Mouse (Mus musculus) common myeloid progenitor, adult 5-6 weeks (primary cell): ENCODE data around the gene Bola1. TPM values are rescaled to one million over a fixed set of nuclear protein-coding genes. Genes with fewer than 3 reads are reported as not detected.
A peak's percentile ranks its signal among the peaks of the same experiment; 100 is the strongest.

Source experiments
- ATAC-seq: replicated peaks from 2 replicates; pipeline ENCODE4 v1.8.0; 2016; ENCODE audit warnings: low read depth, mild to moderate bottlenecking, moderate TSS enrichment, inconsistent platforms; ENCODE audit not compliant: poor library complexity, severe bottlenecking
- total RNA-seq: library from RNA; stranded (forward); fragments of 200-1000, 187-1606 nt; gene quantifications from 2 replicates; pipeline ENCODE4 v1.2.3, GENCODE M21; 2017

Bola1 gene
- 21.6 and 38.2 TPM in 2 replicates for total RNA-seq

GRCm38 (mm10) chr3:96219661-96220130 lies at the start of gene Bola1, which contains the start of gene Hist2h2ab:
Gene Bola1, minus strand, starts transcription at chr3:96219709.
Gene Hist2h2ab, plus strand, starts transcription at chr3:96219865.
- ATAC-seq = peak; percentile 53

GRCm38 (mm10) chr3:96268776-96269378 lies 49.4 kb upstream of the Bola1 start:
- peak; percentile 10; the same call in 1 of the 2 replicates for ATAC-seq

- ATAC-seq = peak; percentile 31
Observed at GRCm38 (mm10) chr3:96268051-96268775, 48.7 kb upstream of the Bola1 start, which contains the start of gene Hist2h3b. Gene Hist2h3b, plus strand, starts transcription at chr3:96268654.

- ATAC-seq = no peak
Observed at GRCm38 (mm10) chr3:96267541-96267940, 48.0 kb upstream of the Bola1 start.

GRCm38 (mm10) chr3:96266132-96266710 lies 46.7 kb upstream of the Bola1 start:
- ATAC-seq = no peak

GRCm38 (mm10) chr3:96264404-96264949 lies 45.0 kb upstream of the Bola1 start:
- ATAC-seq = no peak

GRCm38 (mm10) chr3:96263558-96264403 lies 44.3 kb upstream of the Bola1 start:
- ATAC-seq = peak; percentile 35

- peak; percentile 86 for ATAC-seq
Observed at GRCm38 (mm10) chr3:96262979-96263550, 43.6 kb upstream of the Bola1 start, which contains the start of gene Hist2h4. Gene Hist2h4, minus strand, starts transcription at chr3:96263311.

GRCm38 (mm10) chr3:96262216-96262875 lies 42.8 kb upstream of the Bola1 start:
- peak; percentile 66 for ATAC-seq

GRCm38 (mm10) chr3:96261623-96262022 lies 42.1 kb upstream of the Bola1 start:
- no peak for ATAC-seq

GRCm38 (mm10) chr3:96260220-96260619 lies 40.7 kb upstream of the Bola1 start:
- no peak for ATAC-seq

- no peak for ATAC-seq
Observed at GRCm38 (mm10) chr3:96257190-96257589, 37.7 kb upstream of the Bola1 start.

GRCm38 (mm10) chr3:96255926-96256593 lies 36.6 kb upstream of the Bola1 start:
- no peak for ATAC-seq

GRCm38 (mm10) chr3:96254683-96255355 lies 35.3 kb upstream of the Bola1 start:
- ATAC-seq = 0 out of 2 replicates have a peak, but pooled peaks have one; percentile 37

GRCm38 (mm10) chr3:96251787-96252186 lies 32.3 kb upstream of the Bola1 start:
- peak; percentile 58 for ATAC-seq

- no peak for ATAC-seq
Observed at GRCm38 (mm10) chr3:96250890-96251289, 31.4 kb upstream of the Bola1 start.

GRCm38 (mm10) chr3:96249034-96249345 lies 29.5 kb upstream of the Bola1 start:
- ATAC-seq = no peak
